Mouse (Mus musculus): ENCODE measurements around the gene Ackr2.

Gene Ackr2

DNA sequence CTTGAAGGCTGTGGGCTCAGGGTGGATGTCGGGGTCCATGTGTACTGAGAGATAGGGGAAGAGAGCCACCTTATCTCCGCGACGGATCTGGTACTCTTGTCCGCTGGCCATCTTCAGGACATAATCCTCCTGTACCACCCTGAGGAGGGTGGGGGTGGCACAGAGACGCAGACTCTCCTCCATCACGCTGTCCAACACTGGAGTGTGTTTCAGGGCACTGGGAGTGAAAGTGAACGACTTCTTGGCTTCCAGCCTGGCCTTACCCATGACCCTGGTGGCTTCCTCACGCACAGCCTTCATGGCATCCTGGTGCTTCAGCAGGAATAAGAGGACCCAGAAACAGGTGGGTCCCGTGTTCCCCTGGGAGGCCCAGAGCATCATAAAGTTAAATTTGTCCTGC lies 16.9 kb downstream of the Ackr2 start:
- no peak for DNase-seq (ENCODE audit: extremely low spot score, low spot score)

DNA sequence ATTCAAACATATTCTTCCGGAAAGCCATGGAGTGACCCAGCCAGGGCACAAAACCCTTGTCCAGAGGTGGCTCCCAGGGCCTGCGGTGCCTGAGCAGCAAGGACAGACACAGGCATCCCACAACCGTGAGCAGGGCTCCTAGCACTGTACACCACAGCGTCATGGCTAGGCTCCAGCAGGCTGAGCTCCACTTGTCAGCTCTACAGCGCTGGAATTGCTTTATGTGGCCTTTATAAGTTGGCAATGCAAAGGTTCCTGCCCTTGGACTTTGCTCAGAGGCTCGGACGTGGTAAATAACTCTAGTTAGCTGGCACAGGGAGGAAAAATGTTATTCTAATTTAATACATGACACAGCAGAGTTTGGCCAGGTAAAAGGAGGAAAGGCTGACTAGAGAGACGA lies 17.9 kb downstream of the Ackr2 start, which contains the start of gene Cyp8b1:
TSS of gene Cyp8b1 (minus strand) at position 204 of the 400 bp plus-strand sequence.
- no peak for DNase-seq (ENCODE audit: extremely low spot score, low spot score)

GRCm38 (mm10) chr9:121919027-121919501 lies 20.9 kb downstream of the Ackr2 start:
- DNase-seq (ENCODE audit: extremely low spot score, low spot score), result no peak

- DNase-seq (ENCODE audit: extremely low spot score, low spot score), result no peak
Measured at GRCm38 (mm10) chr9:121923443-121923842, 25.3 kb downstream of the Ackr2 start.

- no peak for DNase-seq (ENCODE audit: extremely low spot score, low spot score)
Measured at GRCm38 (mm10) chr9:121923906-121924305, 25.8 kb downstream of the Ackr2 start.

DNA sequence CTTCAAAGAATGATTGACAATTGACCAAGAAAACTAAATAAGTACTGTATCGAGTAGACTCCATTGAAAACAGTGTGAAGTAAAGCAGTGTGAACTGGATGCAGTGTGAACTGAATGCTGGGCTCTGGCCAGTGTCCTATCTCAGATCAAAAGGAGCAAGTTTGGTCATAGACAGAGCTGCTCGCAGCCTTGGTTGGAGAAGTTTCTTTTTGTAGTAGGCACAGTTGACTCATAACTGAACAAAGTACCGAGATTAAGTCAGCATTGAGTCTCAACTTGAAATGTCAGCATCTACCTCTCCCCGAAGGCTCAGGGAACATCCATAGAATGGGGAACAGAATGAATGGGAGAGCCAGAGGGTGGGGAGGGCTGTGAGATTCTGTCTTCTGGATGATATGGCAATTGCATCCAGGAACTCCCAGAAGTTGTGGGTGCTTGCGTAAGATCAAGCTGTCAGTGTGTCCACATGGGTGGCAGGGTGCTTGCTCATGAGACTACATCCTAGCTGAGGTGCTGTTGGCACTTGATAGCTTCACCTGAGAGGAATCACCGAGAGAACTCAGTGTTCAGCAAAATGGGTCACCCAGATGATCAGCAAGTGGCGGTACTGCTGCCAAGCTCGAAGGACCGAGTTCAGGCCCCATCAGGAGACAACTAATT lies 26.9 kb downstream of the Ackr2 start:
- no peak for DNase-seq (ENCODE audit: extremely low spot score, low spot score)

DNA sequence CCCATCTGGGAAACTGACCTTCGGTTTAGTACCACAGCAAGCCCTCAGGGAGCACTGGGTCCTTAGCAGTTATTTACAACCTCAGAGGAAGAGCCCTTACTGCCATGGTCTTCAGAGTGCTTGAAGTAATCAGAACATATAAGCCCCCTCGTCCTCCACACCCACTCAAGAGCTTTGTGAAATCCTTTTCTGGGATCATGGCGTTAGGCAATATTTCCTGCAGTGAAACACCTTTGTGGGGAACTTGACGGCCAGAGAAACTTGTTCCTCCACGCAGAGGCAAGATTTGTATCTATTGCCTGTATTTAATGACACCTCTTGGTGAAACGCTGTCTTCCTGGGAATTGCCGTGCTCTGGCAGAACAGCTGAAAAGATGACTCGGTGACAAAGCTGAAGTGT lies 27.8 kb downstream of the Ackr2 start:
- no peak for DNase-seq (ENCODE audit: extremely low spot score, low spot score)

DNA sequence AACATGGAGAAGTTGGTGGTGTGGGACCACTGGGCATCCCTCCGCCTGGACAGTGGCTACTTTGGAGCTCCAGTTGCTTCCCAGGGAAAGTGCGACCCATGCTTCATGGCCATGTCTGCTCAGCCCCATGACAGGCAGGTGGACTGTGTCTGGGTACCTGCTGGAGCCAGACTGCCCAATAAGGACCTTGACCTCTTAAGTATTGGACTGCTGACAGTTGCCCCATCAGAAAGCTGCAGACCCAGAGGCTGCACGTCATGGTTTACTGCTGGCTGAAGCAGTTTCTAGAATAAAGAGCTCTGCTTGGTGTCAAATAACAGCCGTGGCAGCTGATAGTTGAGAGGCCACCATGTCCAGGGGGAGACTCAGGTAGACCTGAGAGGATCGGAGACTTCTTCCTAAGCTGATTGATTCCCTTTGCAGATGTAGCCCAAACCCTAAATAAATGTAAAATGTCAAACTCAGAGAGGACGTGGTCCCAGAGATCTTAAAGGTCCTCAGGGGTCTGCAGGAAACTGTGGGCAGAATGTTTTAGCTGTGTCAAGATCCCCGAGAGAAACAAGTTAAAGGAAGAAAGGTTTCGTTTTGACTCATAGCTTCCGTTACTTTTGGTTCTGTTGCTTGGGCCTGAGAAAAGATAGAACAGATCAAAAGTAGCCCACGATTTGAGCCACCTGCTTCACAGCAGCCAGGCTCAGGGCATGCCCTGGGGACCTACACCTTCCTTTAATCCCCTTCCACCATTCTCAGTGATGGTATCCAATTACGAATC lies 28.7 kb downstream of the Ackr2 start:
- no peak for DNase-seq (ENCODE audit: extremely low spot score, low spot score)

GRCm38 (mm10) chr9:121927721-121928120 lies 29.6 kb downstream of the Ackr2 start:
- DNase-seq (ENCODE audit: extremely low spot score, low spot score), result no peak

DNA sequence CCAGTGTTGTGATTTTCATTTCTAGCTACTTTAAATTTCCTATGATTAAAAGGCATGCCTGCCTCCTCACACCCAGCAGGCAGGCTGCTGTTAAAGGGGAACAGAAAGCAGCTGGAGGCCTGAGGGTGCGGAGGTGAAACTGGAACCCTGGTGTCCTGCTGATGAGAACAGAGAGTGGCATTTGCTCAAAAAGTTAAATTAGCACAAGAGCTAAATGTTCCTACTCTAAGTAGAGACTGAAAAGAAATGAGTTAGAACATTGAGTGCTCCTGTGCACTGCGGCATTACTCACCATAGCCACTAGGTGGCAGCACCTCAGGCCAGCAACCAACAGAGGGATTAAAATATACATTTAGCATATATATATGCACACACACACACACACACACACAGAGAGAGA lies 30.3 kb downstream of the Ackr2 start:
- peak; percentile 64 for DNase-seq (ENCODE audit: extremely low spot score, low spot score)

DNA sequence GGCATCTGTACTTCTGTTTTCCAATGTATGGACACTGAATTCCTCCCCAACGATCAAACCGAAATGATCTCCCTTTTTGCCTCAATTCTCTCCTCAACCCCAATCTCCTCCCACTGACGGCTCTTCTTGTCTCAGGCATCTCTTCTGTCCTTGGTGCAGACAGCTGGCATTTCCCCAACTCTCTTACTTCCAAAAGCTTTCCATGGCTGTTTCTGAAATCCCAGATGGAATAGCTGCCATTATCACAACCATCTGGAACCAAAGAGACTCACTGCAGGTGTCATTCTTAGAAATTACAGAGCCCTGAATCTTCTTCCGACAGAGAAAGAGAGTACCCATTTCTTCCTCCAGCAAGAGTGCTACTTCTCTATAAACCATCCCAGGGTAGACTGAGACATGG lies 36.7 kb downstream of the Ackr2 start:
- DNase-seq (ENCODE audit: extremely low spot score, low spot score), result no peak

GRCm38 (mm10) chr9:121936952-121937351 lies 38.8 kb downstream of the Ackr2 start:
- DNase-seq (ENCODE audit: extremely low spot score, low spot score), result no peak

GRCm38 (mm10) chr9:121937451-121937864 lies 39.3 kb downstream of the Ackr2 start:
- DNase-seq (ENCODE audit: extremely low spot score, low spot score), result no peak

- DNase-seq (ENCODE audit: extremely low spot score, low spot score), result peak; percentile 34
Measured at GRCm38 (mm10) chr9:121937944-121938355, 39.8 kb downstream of the Ackr2 start.

- no peak for DNase-seq (ENCODE audit: extremely low spot score, low spot score)
Measured at GRCm38 (mm10) chr9:121943005-121943404, 44.9 kb downstream of the Ackr2 start.

DNA sequence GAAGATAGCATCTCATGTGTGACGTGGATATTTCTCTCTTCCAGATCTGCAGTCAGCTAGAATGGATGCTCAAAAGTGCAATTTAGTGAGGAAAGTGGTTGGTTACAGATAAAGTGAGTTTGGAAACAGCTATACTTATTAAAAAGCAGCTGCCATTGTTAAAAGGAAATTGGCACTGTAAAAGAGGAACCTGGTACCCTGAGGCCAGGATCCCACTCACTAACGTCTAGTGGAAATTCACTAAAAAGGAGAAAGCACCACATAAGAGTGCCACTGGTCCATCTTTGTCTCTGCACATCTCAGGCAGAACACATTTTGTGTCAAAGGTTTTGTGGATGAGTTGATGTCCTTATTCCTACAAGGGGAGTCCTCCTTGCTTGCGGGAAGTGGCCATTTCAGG lies 45.5 kb downstream of the Ackr2 start:
- no peak for DNase-seq (ENCODE audit: extremely low spot score, low spot score)

- peak; percentile 45 for DNase-seq (ENCODE audit: extremely low spot score, low spot score)
Measured at GRCm38 (mm10) chr9:121947784-121948183, 49.6 kb downstream of the Ackr2 start.

GRCm38 (mm10) chr9:121948431-121948830 lies 50.3 kb downstream of the Ackr2 start:
- no peak for DNase-seq (ENCODE audit: extremely low spot score, low spot score)

- DNase-seq (ENCODE audit: extremely low spot score, low spot score), result no peak
Measured at GRCm38 (mm10) chr9:121950418-121951113, 52.4 kb downstream of the Ackr2 start, which contains the start of gene Fam198a. Gene Fam198a, plus strand, starts transcription at chr9:121950988.

GRCm38 (mm10) chr9:121951114-121951423 lies 52.9 kb downstream of the Ackr2 start:
- DNase-seq (ENCODE audit: extremely low spot score, low spot score), result no peak

GRCm38 (mm10) chr9:121952596-121952995 lies 54.4 kb downstream of the Ackr2 start:
- no peak for DNase-seq (ENCODE audit: extremely low spot score, low spot score)

- DNase-seq (ENCODE audit: extremely low spot score, low spot score), result no peak
Measured at GRCm38 (mm10) chr9:121959966-121960635, 61.9 kb downstream of the Ackr2 start.

Data from neural tube, embryonic 10.5 days (tissue).